Mouse (Mus musculus): ENCODE measurements at regions not wholly inside any gene's neighbourhood (a gene's known extent, or its start where the extent isn't known, plus 50 kb on each side); places are given as distances from the start of the nearest gene placed in this dataset.

DNA sequence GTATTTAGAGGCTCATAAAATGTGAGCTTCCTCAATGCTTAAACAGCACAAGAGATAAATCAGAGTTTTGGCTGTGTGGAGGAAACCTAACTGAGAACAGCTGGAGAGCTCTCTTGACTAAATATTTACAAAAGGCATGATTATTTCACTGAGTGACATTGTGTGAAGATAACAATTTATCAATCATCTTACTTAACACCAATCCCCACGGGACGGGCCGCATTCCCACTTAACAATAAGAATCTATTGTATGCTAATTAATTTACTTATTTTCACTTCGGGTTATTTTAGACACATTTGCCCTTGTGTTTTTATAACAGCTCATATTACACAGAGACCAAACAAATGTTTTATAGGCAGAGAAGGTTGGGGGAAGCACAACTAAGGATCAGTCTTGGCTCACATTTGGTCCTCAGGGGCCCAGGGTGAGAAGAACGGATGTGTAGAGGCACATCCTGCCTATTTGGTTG lies 259.7 kb upstream of the Arid1b start:
- Histone ChIP-seq H3K4me1 (replicated peaks; ENCODE audit: control insufficient read depth, insufficient read depth, low read length) (no peaks in the 10 kb centered on the region), H3K4me2 (replicated peaks; ENCODE audit: low read depth) (no peak overlapping the region), H3K9ac (ENCODE audit: low read depth, low read length) (no peak overlapping the region), H3K9me3 (ENCODE audit: control insufficient read depth) (no peaks in the 10 kb centered on the region), H3K27ac (ENCODE audit: low read depth, low read length) (no peak overlapping the region), H3K36me3 (ENCODE audit: control insufficient read depth, insufficient read depth) (no peaks in the 10 kb centered on the region), H3K4me3 (ENCODE audit: low read depth, low read length) (no peak overlapping the region), H3K27me3 (replicated peaks; ENCODE audit: control insufficient read depth, insufficient read depth, low read length) (no peaks in the 10 kb centered on the region)
- 27% methylated on average over 5 of the region's 5 CpGs for WGBS
- ATAC-seq: no peak
- no peak for TF ChIP-seq CTCF (IDR thresholded peaks at IDR 0.05; ENCODE audit: low read depth)

DNA sequence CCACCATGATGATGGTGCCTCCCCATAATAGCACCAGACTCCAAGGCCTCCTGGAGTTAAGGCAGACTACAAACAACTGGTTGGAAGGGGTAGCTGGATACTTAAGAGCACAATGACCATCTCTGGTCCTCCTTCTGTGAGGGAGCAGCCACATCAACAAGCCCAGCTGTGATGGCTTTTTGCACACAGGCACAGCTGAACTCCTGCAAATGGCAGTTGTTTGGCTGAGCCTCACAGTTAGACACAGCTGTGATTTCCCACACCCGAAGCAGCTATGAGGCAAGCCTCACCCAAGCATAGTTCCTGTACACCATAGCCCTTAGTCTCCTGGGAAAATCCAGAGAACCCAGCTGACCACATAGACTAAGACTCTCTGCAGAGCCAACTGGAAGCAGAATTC lies 258.9 kb upstream of the Arid1b start:
- Histone ChIP-seq H3K4me3 (ENCODE audit: low read depth, low read length) (no peak overlapping the region), H3K9ac (ENCODE audit: low read depth, low read length) (no peak overlapping the region), H3K9me3 (ENCODE audit: control insufficient read depth) (no peaks in the 10 kb centered on the region), H3K4me2 (replicated peaks; ENCODE audit: low read depth) (no peak overlapping the region), H3K27me3 (replicated peaks; ENCODE audit: control insufficient read depth, insufficient read depth, low read length) (no peaks in the 10 kb centered on the region), H3K4me1 (replicated peaks; ENCODE audit: control insufficient read depth, insufficient read depth, low read length) (no peaks in the 10 kb centered on the region), H3K27ac (ENCODE audit: low read depth, low read length) (no peak overlapping the region; the same call in 1 of the 2 replicates), H3K36me3 (ENCODE audit: control insufficient read depth, insufficient read depth) (no peaks in the 10 kb centered on the region)
- no peak for ATAC-seq
- no peak for TF ChIP-seq CTCF (IDR thresholded peaks at IDR 0.05; ENCODE audit: low read depth)
- WGBS: 33% methylated on average over 1 of the region's 1 CpGs

DNA sequence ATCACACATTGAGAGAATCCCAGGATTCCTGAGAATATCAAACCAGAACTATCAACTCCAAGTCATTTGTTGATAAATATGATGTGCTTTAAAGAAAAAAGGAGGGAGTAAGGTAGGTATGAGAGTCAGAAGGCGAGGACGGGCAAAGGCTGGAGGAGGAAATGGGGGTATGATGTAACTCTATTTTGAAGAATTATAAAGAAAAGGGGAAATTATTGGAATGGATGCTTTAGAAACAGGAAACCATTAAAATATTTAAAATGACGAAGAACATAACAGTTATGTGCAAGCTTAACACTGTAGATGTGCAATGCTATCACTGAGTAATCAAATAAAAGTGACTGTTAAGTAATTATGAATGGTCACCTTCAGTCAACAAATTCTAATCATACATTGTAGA lies 257.4 kb upstream of the Arid1b start:
- WGBS: 75% methylated on average over 3 of the region's 3 CpGs

DNA sequence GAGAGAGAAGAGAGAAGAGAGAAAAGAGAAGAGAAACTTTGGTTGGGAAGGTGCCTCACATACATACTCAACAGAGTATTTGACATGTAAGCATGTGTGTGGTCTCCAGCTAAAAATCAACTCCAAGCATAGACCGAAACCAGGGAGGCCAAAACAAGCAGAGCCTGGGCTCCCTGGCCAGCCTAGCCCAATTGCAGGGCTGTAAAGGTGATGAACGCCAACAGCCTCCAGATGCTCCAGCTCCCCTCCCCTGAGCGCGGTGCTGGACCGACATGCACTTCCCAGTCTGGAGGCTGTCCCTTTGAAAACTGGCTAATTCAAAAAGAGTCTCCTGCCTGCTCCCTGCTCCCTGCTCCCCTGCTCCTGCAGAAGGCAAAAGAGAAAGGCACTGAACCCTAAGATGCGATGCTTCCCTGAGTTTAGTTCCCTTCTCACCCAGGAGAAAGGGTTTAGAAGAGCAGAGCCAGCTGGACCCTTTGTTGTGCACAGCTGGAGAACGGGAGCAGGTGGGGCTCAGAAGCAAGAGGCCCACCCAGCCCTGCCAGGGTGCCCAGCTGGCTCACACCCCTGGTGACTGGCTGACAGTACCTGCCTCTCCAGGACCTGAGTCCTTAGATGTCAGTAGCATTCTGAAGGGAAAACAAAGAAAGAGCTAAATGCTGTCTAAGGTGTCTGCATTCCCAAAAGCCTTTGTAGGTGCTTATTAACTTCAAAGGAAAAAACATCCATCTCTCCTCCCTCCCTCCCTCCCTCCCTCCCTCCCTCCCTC lies 255.2 kb upstream of the Arid1b start:
- Histone ChIP-seq H3K36me3 (ENCODE audit: control insufficient read depth, insufficient read depth) (no peaks in the 10 kb centered on the region), H3K4me1 (replicated peaks; ENCODE audit: control insufficient read depth, insufficient read depth, low read length) (no peaks in the 10 kb centered on the region), H3K27ac (ENCODE audit: low read depth, low read length) (no peak overlapping the region), H3K9me3 (ENCODE audit: control insufficient read depth) (no peaks in the 10 kb centered on the region), H3K27me3 (replicated peaks; ENCODE audit: control insufficient read depth, insufficient read depth, low read length) (no peaks in the 10 kb centered on the region), H3K9ac (ENCODE audit: low read depth, low read length) (no peak overlapping the region), H3K4me3 (ENCODE audit: low read depth, low read length) (no peak overlapping the region), H3K4me2 (replicated peaks; ENCODE audit: low read depth) (no peak overlapping the region)
- no peak for TF ChIP-seq CTCF (IDR thresholded peaks at IDR 0.05; ENCODE audit: low read depth)
- no peak for ATAC-seq
- 18% methylated on average over 7 of the region's 7 CpGs for whole genome bisulfite sequencing

More for the DNA sequence above, 257.4 kb upstream of the Arid1b start:
- Histone ChIP-seq H3K27ac (ENCODE audit: low read depth, low read length) (no peak overlapping the region), H3K36me3 (ENCODE audit: control insufficient read depth, insufficient read depth) (no peaks in the 10 kb centered on the region), H3K4me3 (ENCODE audit: low read depth, low read length) (no peak overlapping the region), H3K4me2 (replicated peaks; ENCODE audit: low read depth) (no peak overlapping the region), H3K27me3 (replicated peaks; ENCODE audit: control insufficient read depth, insufficient read depth, low read length) (no peaks in the 10 kb centered on the region), H3K9me3 (ENCODE audit: control insufficient read depth) (no peaks in the 10 kb centered on the region), H3K9ac (ENCODE audit: low read depth, low read length) (no peak overlapping the region), H3K4me1 (replicated peaks; ENCODE audit: control insufficient read depth, insufficient read depth, low read length) (no peaks in the 10 kb centered on the region)
- no peak for ATAC-seq
- TF ChIP-seq CTCF (IDR thresholded peaks at IDR 0.05; ENCODE audit: low read depth): no peak

DNA sequence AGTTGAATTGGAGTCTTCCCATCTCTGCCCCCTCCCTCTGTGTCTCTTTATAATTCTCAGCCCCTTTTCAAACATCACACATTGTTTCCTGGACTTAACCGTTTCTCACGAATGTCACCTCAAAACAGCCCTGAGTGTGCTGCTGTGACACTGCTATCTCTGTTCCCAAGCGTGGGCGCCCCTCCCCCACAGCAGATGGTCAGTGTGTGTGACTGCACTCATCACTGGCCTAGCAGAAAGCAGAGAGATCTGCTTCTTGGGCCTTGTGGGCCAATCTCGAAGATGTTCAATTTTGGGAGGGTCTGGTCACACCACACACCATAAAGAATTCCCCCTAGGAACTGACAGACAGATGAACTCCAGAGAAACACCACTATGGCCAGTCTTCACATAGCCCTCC lies 253.3 kb upstream of the Arid1b start:
- no peaks in the 10 kb centered on the region for H3K9me3 ChIP-seq (ENCODE audit: control insufficient read depth)
- no peak overlapping the region for H3K4me2 ChIP-seq (replicated peaks; ENCODE audit: low read depth)
- no peak for ATAC-seq
- no peaks in the 10 kb centered on the region for H3K4me1 ChIP-seq (replicated peaks; ENCODE audit: control insufficient read depth, insufficient read depth, low read length)
- WGBS: 41% methylated on average over 5 of the region's 5 CpGs
- H3K36me3 ChIP-seq (ENCODE audit: control insufficient read depth, insufficient read depth): no peaks in the 10 kb centered on the region
- H3K27ac ChIP-seq (ENCODE audit: low read depth, low read length): no peak overlapping the region
- H3K4me3 ChIP-seq (ENCODE audit: low read depth, low read length): no peak overlapping the region
- no peak for TF ChIP-seq CTCF (IDR thresholded peaks at IDR 0.05; ENCODE audit: low read depth)
- H3K9ac ChIP-seq (ENCODE audit: low read depth, low read length): no peak overlapping the region
- no peaks in the 10 kb centered on the region for H3K27me3 ChIP-seq (replicated peaks; ENCODE audit: control insufficient read depth, insufficient read depth, low read length)

DNA sequence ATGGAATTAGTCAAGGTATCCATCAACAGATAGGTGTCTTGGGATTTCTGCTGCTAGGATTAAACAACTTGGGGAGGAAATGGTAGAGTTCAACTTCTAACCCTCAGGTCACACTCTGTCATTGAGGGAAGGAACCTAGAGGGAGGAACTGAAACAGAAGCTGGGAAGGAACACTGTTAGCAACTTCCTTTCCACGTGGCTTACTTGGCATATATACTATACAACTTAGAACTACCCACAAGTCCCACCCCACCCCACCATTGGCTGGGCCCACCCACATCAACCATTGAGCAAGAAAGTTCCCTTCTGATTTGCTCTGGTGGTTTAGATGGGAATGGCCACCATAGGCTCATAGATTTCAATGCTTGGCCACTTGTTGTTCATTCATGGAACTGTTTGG lies 251.8 kb upstream of the Arid1b start:
- no peak overlapping the region for H3K4me2 ChIP-seq (replicated peaks; ENCODE audit: low read depth)
- H3K27me3 ChIP-seq (replicated peaks; ENCODE audit: control insufficient read depth, insufficient read depth, low read length): no peaks in the 10 kb centered on the region
- TF ChIP-seq CTCF (IDR thresholded peaks at IDR 0.05; ENCODE audit: low read depth): no peak
- WGBS: 71% methylated on average over 1 of the region's 1 CpGs
- H3K4me3 ChIP-seq (ENCODE audit: low read depth, low read length): no peak overlapping the region
- no peaks in the 10 kb centered on the region for H3K36me3 ChIP-seq (ENCODE audit: control insufficient read depth, insufficient read depth)
- H3K9me3 ChIP-seq (ENCODE audit: control insufficient read depth): no peaks in the 10 kb centered on the region
- no peaks in the 10 kb centered on the region for H3K4me1 ChIP-seq (replicated peaks; ENCODE audit: control insufficient read depth, insufficient read depth, low read length)
- no peak overlapping the region for H3K27ac ChIP-seq (ENCODE audit: low read depth, low read length)
- ATAC-seq: no peak
- no peak overlapping the region for H3K9ac ChIP-seq (ENCODE audit: low read depth, low read length)
